Mouse (Mus musculus) liver, adult 2 months (tissue): Measurements from ENCODE around the gene Fancb.

ENCODE experiments used
- CTCF ChIP-seq: fragments of 200-500 bp; IDR thresholded peaks from 2 replicates; pipeline ENCODE4 v1.5.1; 2011; ENCODE audit warnings: low read depth, low read length, control low read depth
- POLR2A ChIP-seq: fragments of 200-500 bp; IDR thresholded peaks from 2 replicates; pipeline ENCODE4 v1.6.1; 2011; ENCODE audit warnings: low read length, control low read depth; ENCODE audit not compliant: insufficient read depth; ENCODE audit errors: extremely low read depth

- TF ChIP-seq POLR2A (no peak), CTCF (no peak)
Measured at GRCm38 (mm10) chrX:164951858-164952576, 28.4 kb upstream of the Fancb start.
